In genomic region chr14:120379716-120380115, GRCm38 (mm10) we compare ENCODE assay signal across 11 mouse cellular contexts.
DNase-seq lines count a peak whose midpoint lies in the region; ATAC-seq and TF ChIP-seq lines count a peak whose summit lies in the region.
"Had no signal": no experiment of that assay in that cellular context is flagged by ENCODE, and none has a peak within 500 bp of the region (broad histone marks: within the 10 kb centered on the region; RNA-seq: fewer than 3 reads in every experiment).

No protein-coding gene starts in this region.

- 63% methylated on average over 4 of the region's 4 CpGs for WGBS in liver, postnatal 0 days (ENCODE audit: insufficient replicate concordance)
- WGBS in stomach, postnatal 0 days, result 39% methylated on average over 4 of the region's 4 CpGs

- no peaks in the 10 kb centered on the region for H3K9me3 ChIP-seq in liver, postnatal 0 days (ENCODE audit: low read length)
- H3K9me3 ChIP-seq in stomach, postnatal 0 days (ENCODE audit: control insufficient read depth, low read length), result no peaks in the 10 kb centered on the region

- H3K4me1 ChIP-seq in liver, postnatal 0 days (ENCODE audit: insufficient read depth), result peaks cover 12% of the 10 kb centered on the region; the same call in 1 of the 2 replicates
- no peaks in the 10 kb centered on the region for H3K4me1 ChIP-seq in stomach, postnatal 0 days (replicated peaks; ENCODE audit: control insufficient read depth, insufficient read depth)

- TF ChIP-seq EP300 in liver, postnatal 0 days (IDR thresholded peaks at IDR 0.05; ENCODE audit: low read depth), result no peak
- no peak for TF ChIP-seq EP300 in stomach, postnatal 0 days (optimal IDR thresholded peaks at IDR 0.05)

- no peaks in the 10 kb centered on the region; the same call in 1 of the 2 replicates for H3K36me3 ChIP-seq in liver, postnatal 0 days (replicated peaks; ENCODE audit: insufficient read depth, low read length)
- peaks cover 7% of the 10 kb centered on the region; the same call in 1 of the 2 replicates for H3K36me3 ChIP-seq in stomach, postnatal 0 days (ENCODE audit: control insufficient read depth, insufficient read depth, low read length)

- no peak overlapping the region for H3K4me3 ChIP-seq in liver, postnatal 0 days (ENCODE audit: low read depth, low read length)
- H3K4me3 ChIP-seq in stomach, postnatal 0 days (ENCODE audit: low read depth, low read length), result no peak overlapping the region

- ATAC-seq in liver, postnatal 0 days, result peak; percentile 41; the same call in 1 of the 2 replicates
- peak; percentile 66 for ATAC-seq in stomach, postnatal 0 days (ENCODE audit: low FRiP score, low TSS enrichment)
- ATAC-seq in megakaryocyte-erythroid progenitor cell, adult 5-6 weeks (replicated peaks; ENCODE audit: low FRiP score, low TSS enrichment, poor library complexity, severe bottlenecking), result no peak
- ATAC-seq: inflammation-experienced regulatory T-cells, adult 6 months; Patski had no signal

- H3K27ac ChIP-seq in liver, postnatal 0 days (ENCODE audit: low read depth), result peak overlapping the region; percentile 16; the same call in 1 of the 2 replicates
- H3K27ac ChIP-seq in stomach, postnatal 0 days (replicated peaks), result no peak overlapping the region

- H3K4me2 ChIP-seq in liver, postnatal 0 days (ENCODE audit: low read depth, low read length), result 0 out of 2 replicates have a peak overlapping the region, but pooled peaks have one; percentile 8
- H3K4me2 ChIP-seq in stomach, postnatal 0 days (replicated peaks; ENCODE audit: low read depth), result no peak overlapping the region

- H3K9ac ChIP-seq in liver, postnatal 0 days (replicated peaks), result no peak overlapping the region
- H3K9ac ChIP-seq in stomach, postnatal 0 days (ENCODE audit: low read length), result no peak overlapping the region

- TF ChIP-seq CTCF in liver, postnatal 0 days (IDR thresholded peaks at IDR 0.05; ENCODE audit: low read depth), result no peak
- no peak for TF ChIP-seq CTCF in stomach, postnatal 0 days (IDR thresholded peaks at IDR 0.05; ENCODE audit: low read depth)

- H3K27me3 ChIP-seq in liver, postnatal 0 days (ENCODE audit: insufficient read depth, low read length), result no peaks in the 10 kb centered on the region
- no peaks in the 10 kb centered on the region for H3K27me3 ChIP-seq in stomach, postnatal 0 days (ENCODE audit: control insufficient read depth, insufficient read depth, low read length)
- H3K27me3 ChIP-seq: Patski had no signal

- DNase-seq in adrenal gland, adult 2 months, result peak; percentile 46
- no peak for DNase-seq in adrenal gland, postnatal 4 days (ENCODE audit: low spot score in 2 of 2)
- peak; percentile 38 for DNase-seq in urinary bladder, postnatal 14 days (ENCODE audit: low spot score)
- DNase-seq in urinary bladder, postnatal 25 days (ENCODE audit: low spot score), result no peak
- DNase-seq in liver, postnatal 0 days, result peak; percentile 31
- no peak for DNase-seq in stomach, postnatal 0 days (ENCODE audit: low spot score)
- no peak for DNase-seq in thymus, postnatal 4 days
- DNase-seq: embryo, embryonic 11 days had no signal

Comparison
In these comparisons a context has a peak if more than half of its experiments do, and no peak if none do; other contexts are left out.
1. DNase-seq: peak in adrenal gland, adult 2 months (single experiment), urinary bladder, postnatal 14 days (single experiment) and liver, postnatal 0 days (single experiment); none in adrenal gland, postnatal 4 days (0 of 2), urinary bladder, postnatal 25 days (single experiment), stomach, postnatal 0 days (single experiment) and thymus, postnatal 4 days (single experiment).